ENCODE assay signal across 10 mouse cellular contexts in genomic region chr3:37643411-37643810, GRCm38 (mm10). TPM values are rescaled to one million over a fixed set of nuclear protein-coding genes. Genes with fewer than 3 reads are reported as not detected.
DNase-seq lines count a peak whose midpoint lies in the region; ATAC-seq and TF ChIP-seq lines count a peak whose summit lies in the region.
"Had no signal": no experiment of that assay in that cellular context is flagged by ENCODE, and none has a peak within 500 bp of the region (broad histone marks: within the 10 kb centered on the region; RNA-seq: fewer than 3 reads in every experiment).

No protein-coding gene starts in this region.

- peaks cover 2% of the 10 kb centered on the region; the same call in 1 of the 2 replicates for H3K4me1 ChIP-seq in liver, adult 2 months (ENCODE audit: control insufficient read depth, insufficient read depth, low read length)
- H3K4me1 ChIP-seq in embryonic facial prominence, embryonic 15.5 days = peaks cover 29% of the 10 kb centered on the region
- H3K4me1 ChIP-seq in hindbrain, embryonic 16.5 days (ENCODE audit: control insufficient read depth, insufficient read depth, low read depth, low read length) = peaks cover 9% of the 10 kb centered on the region
- H3K4me1 ChIP-seq in midbrain, postnatal 0 days (ENCODE audit: insufficient read depth, low read length) = peaks cover 3% of the 10 kb centered on the region; the same call in 1 of the 2 replicates

- ATAC-seq in embryonic facial prominence, embryonic 15.5 days (ENCODE audit: insufficient number of reproducible peaks, low FRiP score, low TSS enrichment, low read depth) = no peak
- ATAC-seq in hindbrain, embryonic 16.5 days = no peak
- ATAC-seq in midbrain, postnatal 0 days (ENCODE audit: low FRiP score) = no peak
- ATAC-seq: Patski had no signal

- H3K27me3 ChIP-seq in liver, adult 2 months (ENCODE audit: control insufficient read depth, insufficient read depth, low read length) = no peaks in the 10 kb centered on the region
- H3K27me3 ChIP-seq in embryonic facial prominence, embryonic 15.5 days = no peaks in the 10 kb centered on the region
- H3K27me3 ChIP-seq in hindbrain, embryonic 16.5 days (replicated peaks; ENCODE audit: control insufficient read depth, insufficient read depth, low read length) = no peaks in the 10 kb centered on the region
- H3K27me3 ChIP-seq in midbrain, postnatal 0 days (ENCODE audit: insufficient read depth, low read length) = peaks cover 3% of the 10 kb centered on the region; the same call in 1 of the 2 replicates
- H3K27me3 ChIP-seq: Patski had no signal

- 91% methylated on average over 13 of the region's 13 CpGs for WGBS in liver, adult 2 months
- 73% methylated on average over 13 of the region's 13 CpGs for WGBS in embryonic facial prominence, embryonic 15.5 days
- 93% methylated on average over 13 of the region's 13 CpGs for WGBS in hindbrain, embryonic 16.5 days
- WGBS in midbrain, postnatal 0 days = 79% methylated on average over 13 of the region's 13 CpGs

- peak overlapping the region; percentile 61 for H3K4me2 ChIP-seq in embryonic facial prominence, embryonic 15.5 days (replicated peaks)
- H3K4me2 ChIP-seq in hindbrain, embryonic 16.5 days (ENCODE audit: low read length) = peak overlapping the region; percentile 82
- H3K4me2 ChIP-seq in midbrain, postnatal 0 days (ENCODE audit: low read depth, low read length, poor library complexity, severe bottlenecking) = peak overlapping the region; percentile 65

- H3K9ac ChIP-seq in liver, adult 2 months (ENCODE audit: low read depth, low read length) = peak overlapping the region; percentile 14; the same call in 1 of the 2 replicates
- no peak overlapping the region for H3K9ac ChIP-seq in embryonic facial prominence, embryonic 15.5 days
- no peak overlapping the region for H3K9ac ChIP-seq in hindbrain, embryonic 16.5 days (ENCODE audit: low read depth, low read length)
- no peak overlapping the region for H3K9ac ChIP-seq in midbrain, postnatal 0 days (replicated peaks; ENCODE audit: low read length, poor library complexity, severe bottlenecking)
- H3K9ac ChIP-seq: liver, embryonic 13.5 days had no signal

- no peak for TF ChIP-seq CTCF in liver, adult 2 months (IDR thresholded peaks at IDR 0.05; ENCODE audit: low read depth, low read length)
- TF ChIP-seq CTCF in midbrain, postnatal 0 days (IDR thresholded peaks at IDR 0.05) = no peak

- H3K27ac ChIP-seq in liver, adult 2 months (replicated peaks; ENCODE audit: insufficient read depth, low read depth, low read length) = no peak overlapping the region; the same call in 1 of the 2 replicates
- no peak overlapping the region for H3K27ac ChIP-seq in embryonic facial prominence, embryonic 15.5 days (replicated peaks)
- H3K27ac ChIP-seq in hindbrain, embryonic 16.5 days (ENCODE audit: low read depth, low read length) = no peak overlapping the region
- H3K27ac ChIP-seq in midbrain, postnatal 0 days (ENCODE audit: low read depth, low read length) = no peak overlapping the region
- H3K27ac ChIP-seq: liver, embryonic 13.5 days had no signal

- TF ChIP-seq POLR2A in liver, adult 2 months (IDR thresholded peaks at IDR 0.05; ENCODE audit: extremely low read depth, insufficient read depth, low read length) = no peak

- no peaks in the 10 kb centered on the region for H3K9me3 ChIP-seq in embryonic facial prominence, embryonic 15.5 days (replicated peaks)
- no peaks in the 10 kb centered on the region for H3K9me3 ChIP-seq in hindbrain, embryonic 16.5 days (ENCODE audit: control insufficient read depth, low read length)
- no peaks in the 10 kb centered on the region for H3K9me3 ChIP-seq in midbrain, postnatal 0 days (ENCODE audit: low read length)
- H3K9me3 ChIP-seq: liver, embryonic 13.5 days had no signal

- no peak for DNase-seq in liver, adult 2 months (ENCODE audit: extremely low read depth, low read depth, low spot score)
- no peak for DNase-seq in liver
- no peak for DNase-seq in midbrain, postnatal 0 days (ENCODE audit: low spot score)
- no peak for DNase-seq in spleen, postnatal 4 days (ENCODE audit: low spot score in 2 of 2)
- no peak for DNase-seq in layer of hippocampus, postnatal 36 days
- no peak for DNase-seq in urinary bladder, postnatal 14 days (ENCODE audit: low spot score)
- DNase-seq: liver, embryonic 13.5 days had no signal

- H3K4me3 ChIP-seq in liver, adult 2 months (ENCODE audit: insufficient read depth, low read depth, low read length) = no peak overlapping the region; the same call in 1 of the 2 replicates
- peak overlapping the region; percentile 86 for H3K4me3 ChIP-seq in embryonic facial prominence, embryonic 15.5 days (replicated peaks)
- no peak overlapping the region; the same call in 1 of the 2 replicates for H3K4me3 ChIP-seq in hindbrain, embryonic 16.5 days (ENCODE audit: low read length)
- peak overlapping the region; percentile 90; the same call in 1 of the 2 replicates for H3K4me3 ChIP-seq in midbrain, postnatal 0 days (ENCODE audit: low read depth, low read length)
- H3K4me3 ChIP-seq: liver, embryonic 13.5 days had no signal

- H3K36me3 ChIP-seq in liver, adult 2 months (ENCODE audit: control insufficient read depth, insufficient read depth, low read length) = peaks cover 3% of the 10 kb centered on the region; the same call in 1 of the 2 replicates
- peaks cover 33% of the 10 kb centered on the region for H3K36me3 ChIP-seq in embryonic facial prominence, embryonic 15.5 days
- peaks cover 2% of the 10 kb centered on the region for H3K36me3 ChIP-seq in hindbrain, embryonic 16.5 days (ENCODE audit: control insufficient read depth, insufficient read depth, low read length)
- 0 out of 2 replicates have a peak, but pooled peaks cover 7% of the 10 kb centered on the region for H3K36me3 ChIP-seq in midbrain, postnatal 0 days (ENCODE audit: insufficient read depth, low read length)

- 0 out of 2 replicates have a peak, but pooled peaks cover 4% of the 10 kb centered on the region for H3K79me2 ChIP-seq in liver, adult 2 months (ENCODE audit: control insufficient read depth, insufficient read depth, low read length)

RNA-seq across cellular contexts. Expression of gene Spry1, which starts 3.7 kb away (rescaled TPM):
- total RNA-seq in liver, adult 2 months (2014; rRNA removed) = 2.8 and 4.2 TPM in 2 replicates
- polyA plus RNA-seq in liver, adult 2 months (2012; rRNA removed) = 5.5 and 5.9 TPM in 2 replicates
- 17.0 and 18.7 TPM in 2 replicates for polyA plus RNA-seq in embryonic facial prominence, embryonic 15.5 days (2015; fragmentation: Nextera tagmentation; extraction: Ambion mirVana)
- 6.4 and 6.9 TPM in 2 replicates for polyA plus RNA-seq in hindbrain, embryonic 16.5 days (2015; fragmentation: Nextera tagmentation; extraction: Ambion mirVana)
- 24.9 and 31.9 TPM in 2 replicates for total RNA-seq in midbrain, postnatal 0 days (2014; rRNA removed)
- 5.9 TPM in 2 replicates for polyA plus RNA-seq in midbrain, postnatal 0 days (2015; fragmentation: Nextera tagmentation; extraction: Ambion mirVana)
- total RNA-seq in layer of hippocampus, postnatal 36 days (2021) = 10 to 100 TPM; 13.3 to 13.8 TPM

Comparison
In these comparisons a context has a peak if more than half of its experiments do, and no peak if none do; other contexts are left out.
1. H3K4me3 ChIP-seq: peak in embryonic facial prominence, embryonic 15.5 days (single experiment) and midbrain, postnatal 0 days (single experiment); none in liver, adult 2 months (single experiment) and hindbrain, embryonic 16.5 days (single experiment).
2. Peak in every context shown above with its lines, with median percentiles within 50 percentile points of each other: H3K4me2 ChIP-seq.